Mouse (Mus musculus): ENCODE results near the gene Chst11.

Chst11 gene

GRCm38 (mm10) chr10:83217256-83217655 is 232.0 kb downstream of the Chst11 start:
- DNase-seq (ENCODE audit: low spot score): no peak

DNA sequence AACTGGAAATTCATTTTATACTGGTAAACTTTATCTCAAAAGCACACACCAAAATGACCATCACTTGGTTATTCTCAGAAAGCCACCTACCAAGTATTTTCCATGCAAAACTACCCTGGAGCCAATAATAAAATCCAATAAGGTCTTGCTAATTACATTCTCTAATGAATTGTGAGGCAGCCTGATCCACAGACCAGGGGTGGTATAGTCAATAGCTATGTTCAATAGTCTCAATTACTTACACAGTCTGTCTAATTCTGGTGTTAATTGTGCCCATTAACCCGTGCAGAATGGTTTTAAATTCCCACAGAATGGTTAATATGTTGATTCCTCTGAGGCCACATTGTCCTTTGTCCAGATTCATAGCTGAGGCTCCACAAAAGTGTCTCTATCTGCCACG is 233.5 kb downstream of the Chst11 start:
- no peak for DNase-seq (ENCODE audit: low spot score)

DNA sequence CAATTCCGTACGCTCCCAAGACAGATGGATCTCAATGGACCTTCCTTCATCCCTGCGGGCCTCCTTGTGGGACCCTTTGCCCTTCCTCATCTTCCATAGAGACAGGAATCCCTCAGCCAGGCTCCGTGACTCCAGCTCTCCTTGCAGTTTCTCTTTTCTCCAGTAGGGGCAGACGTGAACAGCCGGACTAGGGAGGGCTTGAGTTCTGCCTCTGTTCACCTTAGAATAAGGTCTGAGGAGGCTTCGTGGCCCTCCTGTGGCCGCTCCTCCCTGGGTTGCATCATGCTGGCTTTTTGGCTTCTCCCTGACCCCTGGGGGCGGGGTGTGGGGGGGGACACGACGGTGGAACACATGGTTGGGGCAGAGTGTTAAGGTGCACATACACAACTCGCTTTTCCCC is 234.4 kb downstream of the Chst11 start:
- peak; percentile 87 for DNase-seq (ENCODE audit: low spot score)

DNA sequence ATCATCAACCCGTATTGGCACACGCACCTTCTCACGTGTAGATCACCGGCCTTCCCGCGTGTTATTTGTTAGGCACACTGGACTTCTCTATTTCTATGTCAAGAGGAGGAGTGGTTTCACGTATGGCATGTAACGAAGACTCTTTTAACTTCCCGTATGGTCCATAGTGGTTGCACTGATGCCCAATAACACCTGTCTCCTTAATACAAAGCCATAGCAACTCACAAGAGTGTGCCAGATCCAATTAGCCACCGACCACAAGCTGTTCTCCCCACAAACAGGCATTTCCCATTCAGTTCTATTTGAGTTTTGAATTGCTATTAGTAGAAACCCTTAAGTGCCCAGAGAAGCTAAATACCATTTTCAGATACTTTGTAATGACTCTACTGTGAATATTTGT is 234.9 kb downstream of the Chst11 start:
- DNase-seq (ENCODE audit: low spot score): no peak

GRCm38 (mm10) chr10:83220847-83221246 is 235.5 kb downstream of the Chst11 start:
- no peak for DNase-seq (ENCODE audit: low spot score)

DNA sequence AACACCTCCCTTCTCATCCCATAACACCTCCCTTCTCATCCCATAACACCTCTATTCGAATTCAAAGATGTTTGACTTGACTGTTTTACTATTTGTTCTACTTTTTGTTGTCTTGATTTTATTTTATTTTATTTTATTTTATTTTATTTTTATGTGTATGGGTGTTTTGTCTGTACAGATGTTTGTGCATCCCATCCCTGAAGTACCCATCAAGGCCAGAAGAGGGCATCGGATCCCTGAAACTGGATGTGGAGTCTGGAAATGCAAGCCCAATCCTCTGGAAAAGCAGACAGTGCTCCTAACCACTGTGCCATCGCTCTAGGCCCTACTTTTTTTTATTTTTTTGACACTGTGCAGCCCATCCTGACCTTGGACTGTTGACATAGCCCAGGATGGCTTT is 239.7 kb downstream of the Chst11 start:
- peak; percentile 63 for DNase-seq (ENCODE audit: low spot score)

GRCm38 (mm10) chr10:83228626-83229025 is 243.3 kb downstream of the Chst11 start:
- DNase-seq (ENCODE audit: low spot score): no peak

DNA sequence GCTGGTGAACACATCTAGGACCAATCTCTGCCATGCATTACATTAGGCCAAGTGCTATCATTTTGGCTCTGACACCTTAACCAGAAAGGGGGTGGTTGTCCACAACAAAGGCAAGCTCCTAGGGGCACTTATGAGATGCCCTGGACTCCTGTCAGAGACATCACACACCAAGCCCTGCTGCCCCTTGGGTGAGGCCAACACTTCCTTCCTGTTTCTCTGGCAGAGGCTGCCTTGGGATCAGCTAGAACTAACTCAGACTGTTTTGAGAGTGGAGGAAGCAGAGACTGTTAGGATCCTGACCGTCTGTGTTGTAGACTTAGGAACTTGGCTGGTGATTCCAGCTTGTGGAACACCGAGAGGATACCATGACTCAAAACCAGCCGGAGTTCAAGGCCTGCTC is 248.7 kb downstream of the Chst11 start:
- no peak for DNase-seq (ENCODE audit: low spot score)

DNA sequence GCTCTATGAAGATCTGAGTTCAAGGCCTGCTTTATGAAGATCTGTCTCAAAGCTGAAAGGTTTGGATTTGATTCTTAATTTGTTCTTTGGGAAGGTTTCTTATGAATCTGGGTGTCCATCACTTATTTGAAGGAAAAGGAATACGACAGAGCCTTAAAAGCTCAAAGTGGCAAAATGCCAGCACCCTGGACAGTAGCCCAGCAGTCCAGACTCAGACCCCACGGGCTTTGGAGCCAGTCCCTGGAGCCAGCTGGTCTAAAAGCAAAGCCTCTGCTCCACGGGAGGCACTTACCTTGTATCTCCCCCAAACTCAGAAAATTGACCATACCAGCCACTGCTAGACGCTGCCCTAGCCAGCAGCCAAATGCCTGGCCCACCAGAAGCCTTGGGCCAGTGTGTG is 249.1 kb downstream of the Chst11 start:
- no peak for DNase-seq (ENCODE audit: low spot score)

- DNase-seq (ENCODE audit: low spot score): no peak
Measured at GRCm38 (mm10) chr10:83242106-83242686, 256.9 kb downstream of the Chst11 start.

DNA sequence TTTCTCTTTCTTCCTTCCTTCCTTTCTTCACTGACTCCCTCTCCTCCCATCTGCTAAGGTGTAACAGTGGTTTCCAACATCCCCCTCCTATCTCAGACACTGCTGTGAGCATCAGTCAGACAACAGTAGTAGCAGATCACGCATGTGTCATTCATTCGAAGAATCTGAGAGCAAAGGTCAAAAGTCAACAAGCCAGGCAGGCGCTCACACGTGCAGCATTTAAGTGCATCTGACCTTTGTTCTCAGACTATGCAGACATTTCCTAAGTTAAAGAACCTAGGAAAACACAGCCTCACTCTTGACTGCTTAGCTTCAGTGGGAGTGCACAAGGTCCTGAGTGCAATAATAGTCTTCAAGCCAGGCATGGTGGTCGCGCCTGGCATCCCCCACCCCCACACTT is 258.8 kb downstream of the Chst11 start:
- no peak for DNase-seq (ENCODE audit: low spot score)
